Mouse (Mus musculus): ENCODE measurements around the gene Gm5460.

- no peak for TF ChIP-seq CTCF (IDR thresholded peaks at IDR 0.05; ENCODE audit: insufficient read depth, low read depth, low read length)
- TF ChIP-seq POLR2A (IDR thresholded peaks at IDR 0.05; ENCODE audit: insufficient read depth, low read depth, low read length) = no peak
Measured at GRCm38 (mm10) chr14:34089796-34090195, 73.2 kb downstream of the Gm5460 start.
